Mouse (Mus musculus) right cerebral cortex, postnatal 4 days (tissue): ENCODE results near the gene Larp6.

ENCODE experiments used
- DNase-seq: peaks from one replicate; pipeline ENCODE4 v3.0.0-alpha.2; 2022

The Larp6 gene

GRCm38 (mm10) chr9:60768393-60768792, 55.6 kb downstream of the Larp6 start:
- no peak for DNase-seq

GRCm38 (mm10) chr9:60769711-60770111, 56.9 kb downstream of the Larp6 start:
- DNase-seq = no peak

- DNase-seq = no peak
Observed at GRCm38 (mm10) chr9:60773713-60774112, 60.9 kb downstream of the Larp6 start.

GRCm38 (mm10) chr9:60776899-60777298, 64.1 kb downstream of the Larp6 start:
- no peak for DNase-seq

- no peak for DNase-seq
Observed at GRCm38 (mm10) chr9:60782057-60782789, 69.4 kb downstream of the Larp6 start.

- DNase-seq = no peak
Observed at GRCm38 (mm10) chr9:60785069-60785468, 72.3 kb downstream of the Larp6 start.

GRCm38 (mm10) chr9:60787517-60788110, 74.8 kb downstream of the Larp6 start:
- DNase-seq = no peak
